Mouse (Mus musculus): ENCODE measurements around the gene Mis12. TPM values are rescaled to one million over a fixed set of nuclear protein-coding genes. Genes with fewer than 3 reads are reported as not detected.

Mis12 gene
- 9.1 and 10.8 TPM in 2 replicates for polyA plus RNA-seq (2015; fragmentation: Nextera tagmentation; extraction: Ambion mirVana)

GRCm38 (mm10) chr11:71019201-71020068 is at the start of gene Mis12, which contains the start of gene Derl2:
TSS of gene Mis12 (plus strand) at chr11:71019611.
TSS of gene Derl2 (minus strand) at chr11:71019841.

GRCm38 (mm10) chr11:70969821-70970559 is 49.4 kb upstream of the Mis12 start, which contains the start of the genes Nup88 and Rpain:
TSS of gene Nup88 (minus strand) at chr11:70969973.
TSS of gene Rpain (plus strand) at chr11:70970213.

GRCm38 (mm10) chr11:70982557-70983228 is 36.7 kb upstream of the Mis12 start, which contains the start of gene C1qbp:
TSS of gene C1qbp (minus strand) at chr11:70983026.

GRCm38 (mm10) chr11:71004316-71004773 is 15.1 kb upstream of the Mis12 start, which contains the start of gene Dhx33:
TSS of gene Dhx33 (minus strand) at chr11:71004437.

DNA sequence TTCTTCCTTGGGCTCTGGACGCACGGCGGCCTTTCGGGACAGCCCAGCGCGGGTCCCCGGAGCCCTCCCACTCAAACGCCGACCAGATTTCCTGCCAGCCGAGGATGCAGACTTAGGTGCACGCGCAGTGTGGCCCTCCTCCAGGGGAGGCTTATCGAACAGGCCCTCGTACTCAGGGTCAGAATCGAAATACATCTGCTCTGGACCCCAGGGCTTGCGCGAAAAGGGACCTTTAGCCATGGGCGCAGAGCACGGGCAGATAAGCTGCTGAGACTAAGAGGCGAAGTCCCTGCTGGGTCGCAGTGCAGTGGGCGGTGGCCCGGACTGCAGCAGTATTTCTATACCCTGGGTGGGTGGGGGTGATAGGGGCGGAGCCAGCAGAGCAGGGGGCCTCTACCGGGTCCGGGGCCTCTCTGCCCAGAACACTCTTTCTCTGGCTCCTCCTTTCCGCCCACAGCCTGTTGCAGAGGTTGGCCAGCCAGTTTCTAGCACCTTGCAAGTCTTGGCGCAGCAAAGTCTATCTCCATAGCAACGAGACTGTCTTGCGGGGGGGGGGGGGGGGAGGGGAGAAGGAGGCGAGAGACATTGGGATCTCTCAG is 13.9 kb downstream of the Mis12 start, which contains the start of gene 6330403K07Rik:
Gene 6330403K07Rik (minus strand): TSS at position 351 of the 599 bp plus-strand sequence.

Other genes with a start within 250 kb of the Mis12 start
- gene Scimp, start 207.0 kb upstream of the Mis12 start, polyA plus RNA-seq (2015; fragmentation: Nextera tagmentation; extraction: Ambion mirVana) = 0.45 and 0.52 TPM in 2 replicates
- 27.2 and 28.6 TPM in 2 replicates for gene Rabep1, start 174.8 kb upstream of the Mis12 start, polyA plus RNA-seq (2015; fragmentation: Nextera tagmentation; extraction: Ambion mirVana)
- gene Nup88, start 49.6 kb upstream of the Mis12 start, polyA plus RNA-seq (2015; fragmentation: Nextera tagmentation; extraction: Ambion mirVana) = 77.0 and 77.8 TPM in 2 replicates
- 32.9 and 36.9 TPM in 2 replicates for gene Rpain, start 49.4 kb upstream of the Mis12 start, polyA plus RNA-seq (2015; fragmentation: Nextera tagmentation; extraction: Ambion mirVana)
- 221 and 223 TPM in 2 replicates for gene C1qbp, start 36.6 kb upstream of the Mis12 start, polyA plus RNA-seq (2015; fragmentation: Nextera tagmentation; extraction: Ambion mirVana)
- 6.4 TPM in 2 replicates for gene Dhx33, start 15.2 kb upstream of the Mis12 start, polyA plus RNA-seq (2015; fragmentation: Nextera tagmentation; extraction: Ambion mirVana)
- 26.5 and 38.8 TPM in 2 replicates for gene Derl2, start 230 bp downstream of the Mis12 start, polyA plus RNA-seq (2015; fragmentation: Nextera tagmentation; extraction: Ambion mirVana)
- gene 6330403K07Rik, start 13.9 kb downstream of the Mis12 start, polyA plus RNA-seq (2015; fragmentation: Nextera tagmentation; extraction: Ambion mirVana) = 29.7 and 29.9 TPM in 2 replicates
- 0.09 TPM in 1 of 2 replicates, not detected in the other for gene Nlrp1a, start 125.1 kb downstream of the Mis12 start, polyA plus RNA-seq (2015; fragmentation: Nextera tagmentation; extraction: Ambion mirVana)
- gene Nlrp1b, start 211.1 kb downstream of the Mis12 start, polyA plus RNA-seq (2015; fragmentation: Nextera tagmentation; extraction: Ambion mirVana) = 0.05 TPM in 2 replicates

Data from skeletal muscle tissue, postnatal 0 days (tissue).